Mouse (Mus musculus): ENCODE measurements around the gene Mllt11.

DNA sequence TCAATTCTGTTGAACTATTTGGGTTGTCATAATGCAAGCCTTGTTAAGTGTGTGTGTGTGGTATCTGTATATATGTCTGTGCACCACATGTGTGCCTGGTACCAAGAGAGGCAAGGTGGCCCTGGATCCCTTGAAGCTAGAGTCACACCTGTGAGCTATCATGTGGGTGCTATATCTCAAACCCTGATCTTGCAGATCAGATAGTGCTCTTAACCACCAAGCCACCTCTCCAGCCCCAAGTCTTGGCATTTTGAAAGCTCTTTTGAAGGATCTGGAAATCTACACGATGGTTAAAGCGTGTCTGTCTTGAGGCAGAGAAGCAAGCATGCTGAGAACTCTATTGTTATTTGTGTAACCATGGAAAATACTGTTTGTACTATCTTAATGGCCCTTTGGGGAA lies 21.4 kb downstream of the Mllt11 start:
- no peak for TF ChIP-seq POLR2A (IDR thresholded peaks at IDR 0.05; ENCODE audit: borderline replicate concordance, control insufficient read depth, low read depth, low read length)
- TF ChIP-seq CTCF (IDR thresholded peaks at IDR 0.05; ENCODE audit: control insufficient read depth, insufficient read depth, low read length): no peak
